Comparison of ENCODE assay signal across 11 mouse cellular contexts in the genomic region with DNA sequence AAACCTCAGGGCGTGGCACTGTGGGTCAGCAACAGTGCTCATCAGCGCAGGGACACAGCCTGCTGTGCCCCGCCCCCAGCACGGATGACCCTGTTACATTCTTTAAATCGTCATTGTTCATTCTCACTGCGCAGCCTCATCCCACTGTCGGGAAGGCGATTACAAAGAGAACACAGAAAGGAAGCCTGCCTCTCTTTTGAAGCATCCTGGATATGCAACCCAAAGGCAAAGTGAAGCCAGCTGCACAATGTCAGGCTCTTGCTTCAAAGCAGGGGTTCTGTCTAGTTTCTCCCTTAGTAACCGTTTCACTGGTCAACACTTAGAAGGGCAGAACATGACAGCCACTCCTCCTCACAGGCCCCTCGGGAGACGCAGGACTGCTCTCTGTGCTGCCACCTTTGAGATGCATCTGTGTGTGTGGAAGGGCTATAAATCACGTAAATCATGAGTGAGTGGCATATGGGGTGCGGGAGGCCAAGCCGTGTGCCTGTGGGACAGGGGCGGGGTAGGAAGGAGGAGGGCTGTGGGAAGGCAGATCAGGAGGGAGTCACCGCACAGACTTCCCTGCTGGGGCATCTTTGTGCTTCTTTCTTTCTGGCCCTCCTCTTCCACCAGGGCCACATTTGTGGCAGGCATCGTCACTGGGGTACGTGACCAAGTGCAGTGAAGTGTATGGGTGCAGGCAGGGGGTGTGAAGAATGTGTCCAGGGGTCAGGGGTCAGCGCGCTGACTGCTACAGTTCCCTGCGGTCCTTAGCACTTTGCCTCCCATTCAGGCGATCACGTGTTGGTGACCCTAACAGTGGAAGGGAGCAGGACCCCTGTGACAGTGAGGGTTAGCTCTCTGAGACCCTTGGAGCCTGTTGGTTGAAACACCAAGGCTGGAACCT.
DNase-seq lines count a peak whose midpoint lies in the region; ATAC-seq and TF ChIP-seq lines count a peak whose summit lies in the region.
"Had no signal": no experiment of that assay in that cellular context is flagged by ENCODE, and none has a peak within 500 bp of the region (broad histone marks: within the 10 kb centered on the region; RNA-seq: fewer than 3 reads in every experiment).

No protein-coding gene starts in this region.

- peak; percentile 33; the same call in 1 of the 2 replicates for ATAC-seq in lung, postnatal 0 days

- no peak overlapping the region for H3K4me3 ChIP-seq in gastrocnemius, adult 2 months
- H3K4me3 ChIP-seq in lung, postnatal 0 days (ENCODE audit: low read depth, low read length), result no peak overlapping the region
- no peak overlapping the region for H3K4me3 ChIP-seq in lung, adult 2 months (replicated peaks; ENCODE audit: extremely low read depth, low read depth, low read length)
- H3K4me3 ChIP-seq in midbrain, embryonic 10.5 days, result no peak overlapping the region
- H3K4me3 ChIP-seq: limb, embryonic 12.5 days had no signal

- H3K27ac ChIP-seq in gastrocnemius, adult 2 months, result peak overlapping the region; percentile 46
- no peak overlapping the region for H3K27ac ChIP-seq in lung, postnatal 0 days (ENCODE audit: low read length)
- H3K27ac ChIP-seq in midbrain, embryonic 10.5 days (replicated peaks), result peak overlapping the region; percentile 28; the same call in 1 of the 2 replicates
- H3K27ac ChIP-seq: limb, embryonic 12.5 days had no signal

- H3K36me3 ChIP-seq in lung, postnatal 0 days (ENCODE audit: insufficient read depth, low read length), result no peaks in the 10 kb centered on the region
- H3K36me3 ChIP-seq in midbrain, embryonic 10.5 days, result no peaks in the 10 kb centered on the region
- H3K36me3 ChIP-seq: limb, embryonic 12.5 days had no signal

- no peaks in the 10 kb centered on the region for H3K9me3 ChIP-seq in lung, postnatal 0 days (ENCODE audit: low read length)
- no peaks in the 10 kb centered on the region for H3K9me3 ChIP-seq in midbrain, embryonic 10.5 days (replicated peaks)
- H3K9me3 ChIP-seq: limb, embryonic 12.5 days had no signal

- WGBS in lung, postnatal 0 days, result 41% methylated on average over 23 of the region's 23 CpGs
- WGBS in lung, adult 2 months, result 51% methylated on average over 23 of the region's 23 CpGs
- WGBS in midbrain, embryonic 10.5 days, result 61% methylated on average over 23 of the region's 23 CpGs

- TF ChIP-seq POLR2A in lung, adult 2 months (IDR thresholded peaks at IDR 0.05; ENCODE audit: borderline replicate concordance, extremely low read depth, low read depth, low read length), result no peak

- H3K27me3 ChIP-seq in lung, postnatal 0 days (replicated peaks; ENCODE audit: insufficient read depth, low read length), result no peaks in the 10 kb centered on the region
- H3K27me3 ChIP-seq in midbrain, embryonic 10.5 days (ENCODE audit: low read depth, poor library complexity, severe bottlenecking), result no peaks in the 10 kb centered on the region
- H3K27me3 ChIP-seq: limb, embryonic 12.5 days had no signal

- intact Hi-C loops in gastrocnemius, adult 2 months (cut with DNase I), result no loop called here

- TF ChIP-seq CTCF in gastrocnemius, adult 2 months (IDR thresholded peaks at IDR 0.05), result no peak
- no peak for TF ChIP-seq CTCF in lung, postnatal 0 days (IDR thresholded peaks at IDR 0.05)
- TF ChIP-seq CTCF in lung, adult 2 months (IDR thresholded peaks at IDR 0.05; ENCODE audit: insufficient read depth, low read length), result no peak

- H3K9ac ChIP-seq in lung, postnatal 0 days (replicated peaks; ENCODE audit: low read depth), result no peak overlapping the region
- H3K9ac ChIP-seq: limb, embryonic 12.5 days had no signal

- TF ChIP-seq EP300 in lung, postnatal 0 days (IDR thresholded peaks at IDR 0.05), result no peak

- no peak overlapping the region for H3K4me2 ChIP-seq in lung, postnatal 0 days (replicated peaks; ENCODE audit: low read depth, low read length)
- H3K4me2 ChIP-seq: limb, embryonic 12.5 days had no signal

- H3K4me1 ChIP-seq in lung, postnatal 0 days (ENCODE audit: insufficient read depth, low read depth, low read length), result no peaks in the 10 kb centered on the region
- H3K4me1 ChIP-seq in lung, adult 2 months (ENCODE audit: control insufficient read depth, insufficient read depth, low read length), result no peaks in the 10 kb centered on the region
- H3K4me1 ChIP-seq in midbrain, embryonic 10.5 days, result peaks cover 31% of the 10 kb centered on the region

- no peak for DNase-seq in gastrocnemius, adult 2 months
- DNase-seq in gastrocnemius, adult 8-10 months (ENCODE audit: low spot score in 2 of 2), result no peak
- peak; percentile 26 for DNase-seq in lung, postnatal 0 days (ENCODE audit: low spot score)
- DNase-seq in lung, adult 2 months, result no peak
- DNase-seq in midbrain, embryonic 10.5 days (ENCODE audit: low spot score), result no peak
- no peak for DNase-seq in gastrocnemius, postnatal 4 days (ENCODE audit: low spot score in 2 of 2)
- no peak for DNase-seq in cerebellum, adult 9-11 months
- DNase-seq in thymus, postnatal 0 days (ENCODE audit: low spot score), result no peak
- DNase-seq: cerebellum, adult 2 months; gastrocnemius, postnatal 36 days had no signal
